Mouse (Mus musculus) left cerebral cortex, adult 11 months (tissue): ENCODE results near the gene Nagk.
A peak's percentile ranks its signal among the peaks of the same experiment; 100 is the strongest.
"Not testable (repeated sequence)": the region's sequence is repeated elsewhere in the genome, so short reads cannot be mapped to it uniquely, and the experiment has no call there.

ENCODE experiments used
- DNase-seq: peaks from one replicate; pipeline ENCODE4 v3.0.0; 2022; ENCODE audit warnings: low spot score

The Nagk gene

GRCm38 (mm10) chr6:83815801-83816200 is 21.0 kb downstream of the Nagk start:
- no peak for DNase-seq

DNA sequence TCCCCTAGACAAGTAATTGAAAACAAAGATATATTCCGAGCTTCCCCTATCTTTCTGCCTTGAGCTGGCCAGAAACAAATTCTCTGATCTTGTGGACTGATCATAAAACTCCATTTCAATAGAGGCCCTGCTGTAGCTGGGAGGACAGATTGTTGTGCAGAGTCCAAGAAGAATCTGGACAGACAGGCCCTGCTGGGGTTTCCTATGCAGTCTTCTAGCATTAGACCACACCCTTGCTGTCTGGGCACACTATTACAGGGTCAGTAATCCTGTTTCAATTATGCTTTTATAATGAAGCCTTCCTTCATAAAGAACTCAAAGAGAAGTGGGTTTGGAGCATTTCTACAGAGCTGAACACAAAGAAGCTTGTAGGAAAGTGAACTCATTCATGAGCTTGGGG is 24.2 kb downstream of the Nagk start:
- DNase-seq = no peak

- no peak for DNase-seq
Observed at GRCm38 (mm10) chr6:83820727-83821515, 26.1 kb downstream of the Nagk start.

- no peak for DNase-seq
Observed at GRCm38 (mm10) chr6:83821856-83822255, 27.1 kb downstream of the Nagk start.

DNA sequence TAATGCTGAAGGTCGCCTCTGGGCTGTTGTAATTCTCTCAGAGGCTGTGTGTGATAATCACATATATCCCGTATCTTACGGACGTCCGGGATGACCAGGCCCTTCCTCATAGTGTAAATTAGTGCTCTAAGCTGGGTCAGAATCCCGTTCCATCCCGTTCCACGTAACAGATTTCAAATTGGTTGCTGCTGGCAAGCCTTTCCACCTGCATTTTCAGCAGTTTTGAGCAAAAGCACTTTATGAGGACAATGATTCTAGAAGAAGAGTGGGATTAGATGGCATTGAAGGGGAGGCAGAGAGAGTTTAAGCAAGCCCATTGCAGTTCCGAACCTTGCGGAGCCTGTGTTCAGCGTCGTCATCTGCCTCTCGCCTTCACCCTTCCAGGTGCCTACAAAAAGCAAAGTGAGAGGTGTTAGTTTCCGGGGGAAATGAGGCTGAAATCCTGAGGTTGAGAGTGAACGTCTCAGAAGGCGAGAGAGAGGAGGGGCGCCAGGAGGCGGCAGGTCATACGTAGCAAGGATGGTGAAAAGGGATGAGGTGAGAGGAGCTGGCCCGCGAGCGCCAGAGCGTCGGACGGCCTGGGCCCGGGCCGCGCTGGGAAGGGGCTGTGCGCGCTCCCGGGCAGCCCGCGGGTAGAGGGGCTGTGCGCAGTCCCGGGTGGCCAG is 36.3 kb downstream of the Nagk start:
- peak; percentile 27 for DNase-seq

GRCm38 (mm10) chr6:83831606-83832123 is 36.9 kb downstream of the Nagk start, which contains the start of gene Paip2b:
Gene Paip2b, minus strand, starts transcription at chr6:83831741.
- peak; percentile 100 for DNase-seq

GRCm38 (mm10) chr6:83832393-83832792 is 37.6 kb downstream of the Nagk start:
- DNase-seq = not testable (repeated sequence)

- no peak for DNase-seq
Observed at GRCm38 (mm10) chr6:83836826-83837225, 42.0 kb downstream of the Nagk start.

- no peak for DNase-seq
Observed at GRCm38 (mm10) chr6:83838046-83838445, 43.3 kb downstream of the Nagk start.

- no peak for DNase-seq
Observed at GRCm38 (mm10) chr6:83840086-83840485, 45.3 kb downstream of the Nagk start.

- no peak for DNase-seq
Observed at GRCm38 (mm10) chr6:83844913-83845312, 50.1 kb downstream of the Nagk start.

- DNase-seq = no peak
Observed at GRCm38 (mm10) chr6:83846141-83846540, 51.4 kb downstream of the Nagk start.

- DNase-seq = no peak
Observed at GRCm38 (mm10) chr6:83849446-83849845, 54.7 kb downstream of the Nagk start.
